Mouse (Mus musculus): ENCODE data around the gene Slco2b1.

The Slco2b1 gene

GRCm38 (mm10) chr7:99648623-99649022 lies 62.5 kb downstream of the Slco2b1 start:
- DNase-seq: peak; percentile 54

- DNase-seq: no peak
Measured at GRCm38 (mm10) chr7:99644701-99645100, 66.4 kb downstream of the Slco2b1 start.

- peak; percentile 77 for DNase-seq
Measured at GRCm38 (mm10) chr7:99642078-99642477, 69.1 kb downstream of the Slco2b1 start.

GRCm38 (mm10) chr7:99641245-99641644 lies 69.9 kb downstream of the Slco2b1 start:
- peak; percentile 17 for DNase-seq

GRCm38 (mm10) chr7:99633966-99634665 lies 77.0 kb downstream of the Slco2b1 start:
- DNase-seq: no peak

- DNase-seq: no peak
Measured at GRCm38 (mm10) chr7:99632286-99632685, 78.9 kb downstream of the Slco2b1 start.

- no peak for DNase-seq
Measured at GRCm38 (mm10) chr7:99627366-99627765, 83.8 kb downstream of the Slco2b1 start.

GRCm38 (mm10) chr7:99626376-99627270 lies 84.5 kb downstream of the Slco2b1 start, which contains the start of gene Tpbgl:
Tpbgl (minus strand) TSS chr7:99627103.
- peak; percentile 44 for DNase-seq

- DNase-seq: peak; percentile 84
Measured at GRCm38 (mm10) chr7:99625722-99626375, 85.3 kb downstream of the Slco2b1 start.

GRCm38 (mm10) chr7:99618860-99619259 lies 92.3 kb downstream of the Slco2b1 start:
- no peak for DNase-seq

GRCm38 (mm10) chr7:99618264-99618663 lies 92.9 kb downstream of the Slco2b1 start:
- no peak for DNase-seq

Measured in liver (tissue).